Mouse (Mus musculus) spleen, adult 2 months (tissue): ENCODE results near the gene Txnl4b.

Experiments used
- CTCF ChIP-seq: fragments of 200-500 bp; IDR thresholded peaks from 2 replicates; pipeline ENCODE4 v1.5.1; 2011; ENCODE audit warnings: mild to moderate bottlenecking, inconsistent platforms; ENCODE audit not compliant: insufficient read depth, insufficient read length, insufficient replicate concordance; ENCODE audit errors: extremely low read depth
- POLR2A ChIP-seq: fragments of 200-500 bp; IDR thresholded peaks from 2 replicates; pipeline ENCODE4 v1.6.1; 2011; ENCODE audit warnings: low read depth, low read length, inconsistent platforms

GRCm38 (mm10) chr8:109585652-109586051 lies 20.0 kb downstream of the Txnl4b start:
- TF ChIP-seq CTCF (no peak), POLR2A (no peak)
